Mouse (Mus musculus): Measurements from ENCODE around the gene Gm4969.

DNA sequence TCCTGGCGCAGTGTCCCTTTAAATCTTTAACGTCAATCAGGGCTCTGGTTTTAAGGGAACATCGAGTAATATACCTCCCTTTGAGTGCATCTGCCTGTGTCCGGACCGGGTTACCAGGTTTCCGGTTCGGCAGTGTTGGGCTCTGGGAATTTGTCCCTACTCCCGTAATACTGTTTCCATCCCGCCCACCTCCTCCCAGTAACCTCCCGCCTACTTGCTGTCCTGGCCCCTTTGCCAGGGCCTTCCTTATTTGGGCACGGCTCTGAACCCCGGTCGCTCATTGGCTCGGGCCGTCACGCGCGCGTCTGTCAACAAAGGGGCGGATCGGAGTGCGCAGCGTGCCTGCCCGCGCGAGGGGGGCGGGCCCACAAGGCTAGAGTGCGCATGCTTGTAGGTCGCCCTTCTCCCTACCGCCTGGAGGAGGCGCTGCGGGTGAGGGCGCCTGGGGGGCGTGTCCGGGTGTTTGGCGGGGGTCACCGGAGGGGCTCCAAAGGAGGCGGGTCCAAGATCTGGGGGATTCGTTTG, 13.2 kb upstream of the Gm4969 start:
- TF ChIP-seq CTCF (conservative IDR thresholded peaks at IDR 0.05; ENCODE audit: low read length) (peak; percentile 38; the same call in 1 of the 2 replicates), POU5F1 (IDR thresholded peaks at IDR 0.05; ENCODE audit: borderline replicate concordance, low read length) (no peak)
